Mouse (Mus musculus): ENCODE results near the gene Cnot4.

Cnot4 gene

GRCm38 (mm10) chr6:35084927-35085326 is 48.6 kb downstream of the Cnot4 start:
- POLR2A ChIA-PET: interaction anchor here in 2 of 4 experiments (0.7 to 1.5 kb wide), 5 partner anchors 9 to 751 kb away, joined by 3 to 6 read pairs (median 3); no protein-coding TSS in a partner anchor
- CTCF ChIA-PET: interaction anchor here in 2 of 4 experiments (0.6 to 0.8 kb wide), 2 partner anchors 26 to 163 kb away, joined by 3 to 5 read pairs; no protein-coding TSS in a partner anchor

GRCm38 (mm10) chr6:35075148-35075547 is 58.4 kb downstream of the Cnot4 start:
- CTCF ChIA-PET: interaction anchor here in 3 of 4 experiments (0.6 to 2.9 kb wide), 5 partner anchors 12 to 953 kb away, joined by 3 to 12 read pairs (median 5); no protein-coding TSS in a partner anchor
- POLR2A ChIA-PET: interaction anchor here in 2 of 4 experiments (0.8 to 4.5 kb wide), 13 partner anchors 10 to 103 kb away, joined by 3 to 24 read pairs (median 4); no protein-coding TSS in a partner anchor

GRCm38 (mm10) chr6:35071261-35071660 is 62.3 kb downstream of the Cnot4 start:
- CTCF ChIA-PET: interaction anchor here in 2 of 4 experiments (0.8 to 1.2 kb wide), 2 partner anchors 9 kb away, joined by 4 read pairs; no protein-coding TSS in a partner anchor
- POLR2A ChIA-PET: interaction anchor here in 2 of 4 experiments (0.6 to 1.0 kb wide), 4 partner anchors 15 to 45 kb away, joined by 3 read pairs; no protein-coding TSS in a partner anchor

GRCm38 (mm10) chr6:35062446-35062845 is 71.1 kb downstream of the Cnot4 start:
- ChIA-PET CTCF (interaction anchor here (0.5 to 2.0 kb wide), 29 partner anchors 9 to 238 kb away, joined by 3 to 12 read pairs (median 4); partner anchors contain the start of gene Wdr91 (in 1 of the 4)), POLR2A (interaction anchor here in 1 of 4 experiments (0.6 to 3.7 kb wide), 4 partner anchors 13 to 123 kb away, joined by 3 to 24 read pairs (median 3); no protein-coding TSS in a partner anchor)

- ChIA-PET POLR2A (interaction anchor here in 1 of 4 experiments (1.4 to 2.3 kb wide), 2 partner anchors 11 to 34 kb away, joined by 3 to 9 read pairs; no protein-coding TSS in a partner anchor), CTCF (interaction anchor here in 1 of 4 experiments (1.3 kb wide), 1 partner anchor 116 kb away, joined by 3 read pairs; no protein-coding TSS in a partner anchor)
These were observed 90.4 kb downstream of the Cnot4 start for GRCm38 (mm10) chr6:35043127-35043526.

- POLR2A ChIA-PET: interaction anchor here in 3 of 4 experiments (0.5 to 2.5 kb wide), 8 partner anchors 9 to 716 kb away, joined by 3 to 9 read pairs (median 3); partner anchors contain the start of gene Akr1b3 (in 1 of the 3)
- CTCF ChIA-PET: no interaction called here
These were observed 100.2 kb downstream of the Cnot4 start for GRCm38 (mm10) chr6:35033341-35033740.

GRCm38 (mm10) chr6:35032704-35033103 is 100.8 kb downstream of the Cnot4 start:
- CTCF ChIA-PET: no interaction called here

GRCm38 (mm10) chr6:35030811-35031210 is 102.7 kb downstream of the Cnot4 start:
- POLR2A ChIA-PET: interaction anchor here in 2 of 4 experiments (0.6 to 0.9 kb wide), 2 partner anchors 14 to 31 kb away, joined by 3 to 5 read pairs; no protein-coding TSS in a partner anchor

More at GRCm38 (mm10) chr6:35032704-35033103, 100.8 kb downstream of the Cnot4 start:
- POLR2A ChIA-PET: interaction anchor here in 3 of 4 experiments (0.5 to 2.5 kb wide), 6 partner anchors 8 to 715 kb away, joined by 3 to 9 read pairs (median 6); partner anchors contain the start of gene Akr1b3 (in 1 of the 3)

GRCm38 (mm10) chr6:35030226-35030625 is 103.3 kb downstream of the Cnot4 start:
- ChIA-PET POLR2A (interaction anchor here in 1 of 4 experiments (0.6 kb wide), 1 partner anchor 31 kb away, joined by 3 read pairs; no protein-coding TSS in a partner anchor), CTCF (no interaction called here)

More at GRCm38 (mm10) chr6:35030811-35031210, 102.7 kb downstream of the Cnot4 start:
- CTCF ChIA-PET: no interaction called here

GRCm38 (mm10) chr6:35028023-35028422 is 105.5 kb downstream of the Cnot4 start:
- ChIA-PET POLR2A (interaction anchor here in 1 of 4 experiments (0.6 to 1.8 kb wide), 2 partner anchors 11 to 159 kb away, joined by 3 to 11 read pairs; no protein-coding TSS in a partner anchor), CTCF (no interaction called here)

GRCm38 (mm10) chr6:35027257-35027656 is 106.3 kb downstream of the Cnot4 start:
- ChIA-PET POLR2A (interaction anchor here in 2 of 4 experiments (0.5 to 1.3 kb wide), 8 partner anchors 11 to 1079 kb away, joined by 3 to 6 read pairs (median 4); partner anchors contain the start of gene Slc23a4 (in 1 of the 2)), CTCF (interaction anchor here (0.5 to 1.7 kb wide), 6 partner anchors 10 to 531 kb away, joined by 3 to 10 read pairs (median 5); partner anchors contain the start of gene Cyren (in 1 of the 4))

- CTCF ChIA-PET: interaction anchor here in 2 of 4 experiments (0.7 to 1.1 kb wide), 2 partner anchors 14 to 35 kb away, joined by 3 read pairs; no protein-coding TSS in a partner anchor
- POLR2A ChIA-PET: interaction anchor here in 1 of 4 experiments (0.5 to 1.5 kb wide), 5 partner anchors 9 to 184 kb away, joined by 3 to 5 read pairs (median 4); no protein-coding TSS in a partner anchor
These were observed 116.9 kb downstream of the Cnot4 start for GRCm38 (mm10) chr6:35016624-35017023.

GRCm38 (mm10) chr6:35011953-35012352 is 121.6 kb downstream of the Cnot4 start:
- CTCF ChIA-PET: interaction anchor here in 3 of 4 experiments (0.6 to 1.2 kb wide), 5 partner anchors 11 to 85 kb away, joined by 3 read pairs; no protein-coding TSS in a partner anchor
- POLR2A ChIA-PET: interaction anchor here in 2 of 4 experiments (0.7 to 1.8 kb wide), 7 partner anchors 8 to 1422 kb away, joined by 3 to 5 read pairs (median 4); partner anchors contain the start of genes Cnot4 (in 1 of the 2) and Slc23a4 (in 1 of the 2)

GRCm38 (mm10) chr6:35010705-35011104 is 122.8 kb downstream of the Cnot4 start:
- POLR2A ChIA-PET: interaction anchor here in 1 of 4 experiments (0.7 to 1.8 kb wide), 4 partner anchors 10 to 200 kb away, joined by 3 to 6 read pairs (median 5); partner anchors contain the start of gene Cnot4
- CTCF ChIA-PET: interaction anchor here in 1 of 4 experiments (0.6 to 1.2 kb wide), 2 partner anchors 56 to 106 kb away, joined by 3 to 12 read pairs; no protein-coding TSS in a partner anchor

- POLR2A ChIA-PET: interaction anchor here in 2 of 4 experiments (0.6 to 1.1 kb wide), 3 partner anchors 80 to 143 kb away, joined by 3 to 12 read pairs (median 3); no protein-coding TSS in a partner anchor
- CTCF ChIA-PET: interaction anchor here in 2 of 4 experiments (0.5 to 2.5 kb wide), 6 partner anchors 8 to 80 kb away, joined by 3 to 8 read pairs (median 5); partner anchors contain the start of gene Slc23a4 (in 1 of the 2)
These were observed 131.3 kb downstream of the Cnot4 start for GRCm38 (mm10) chr6:35002261-35002669.

- POLR2A ChIA-PET: interaction anchor here (0.6 to 1.9 kb wide), 10 partner anchors 10 to 334 kb away, joined by 3 to 5 read pairs (median 3); partner anchors contain the start of gene Slc23a4 (in 2 of the 4)
These were observed 134.4 kb downstream of the Cnot4 start for GRCm38 (mm10) chr6:34999101-34999500.

GRCm38 (mm10) chr6:34996496-34996895 is 137.0 kb downstream of the Cnot4 start:
- ChIA-PET POLR2A (no interaction called here), CTCF (interaction anchor here in 1 of 4 experiments (0.7 to 1.0 kb wide), 2 partner anchors 70 to 763 kb away, joined by 3 read pairs; no protein-coding TSS in a partner anchor)

More at GRCm38 (mm10) chr6:34999101-34999500, 134.4 kb downstream of the Cnot4 start:
- CTCF ChIA-PET: interaction anchor here in 3 of 4 experiments (0.6 to 2.2 kb wide), 19 partner anchors 10 to 654 kb away, joined by 3 to 11 read pairs (median 4); partner anchors contain the start of gene Slc23a4 (in 1 of the 3)

- POLR2A ChIA-PET: interaction anchor here in 2 of 4 experiments (1.3 to 1.8 kb wide), 6 partner anchors 10 to 138 kb away, joined by 3 to 6 read pairs (median 4); partner anchors contain the start of gene Cnot4 (in 1 of the 2)
These were observed 138.3 kb downstream of the Cnot4 start for GRCm38 (mm10) chr6:34995265-34995681.

More at GRCm38 (mm10) chr6:34995265-34995681, 138.3 kb downstream of the Cnot4 start:
- CTCF ChIA-PET: interaction anchor here in 3 of 4 experiments (0.9 to 2.5 kb wide), 10 partner anchors 14 to 73 kb away, joined by 3 to 16 read pairs (median 8); no protein-coding TSS in a partner anchor
